Mouse (Mus musculus) left cerebral cortex, adult 9 months (tissue): ENCODE measurements around the gene Tmed9.

Experiments used
- DNase-seq, 2 experiments: peaks; one replicate each; pipeline ENCODE4 v3.0.0; 2022; ENCODE audit warnings: low spot score in 2 of 2

Tmed9 gene

GRCm38 (mm10) chr13:55573432-55573831 lies at the start of gene Tmed9:
Tmed9 (plus strand) TSS chr13:55573732.
- DNase-seq: no peak

DNA sequence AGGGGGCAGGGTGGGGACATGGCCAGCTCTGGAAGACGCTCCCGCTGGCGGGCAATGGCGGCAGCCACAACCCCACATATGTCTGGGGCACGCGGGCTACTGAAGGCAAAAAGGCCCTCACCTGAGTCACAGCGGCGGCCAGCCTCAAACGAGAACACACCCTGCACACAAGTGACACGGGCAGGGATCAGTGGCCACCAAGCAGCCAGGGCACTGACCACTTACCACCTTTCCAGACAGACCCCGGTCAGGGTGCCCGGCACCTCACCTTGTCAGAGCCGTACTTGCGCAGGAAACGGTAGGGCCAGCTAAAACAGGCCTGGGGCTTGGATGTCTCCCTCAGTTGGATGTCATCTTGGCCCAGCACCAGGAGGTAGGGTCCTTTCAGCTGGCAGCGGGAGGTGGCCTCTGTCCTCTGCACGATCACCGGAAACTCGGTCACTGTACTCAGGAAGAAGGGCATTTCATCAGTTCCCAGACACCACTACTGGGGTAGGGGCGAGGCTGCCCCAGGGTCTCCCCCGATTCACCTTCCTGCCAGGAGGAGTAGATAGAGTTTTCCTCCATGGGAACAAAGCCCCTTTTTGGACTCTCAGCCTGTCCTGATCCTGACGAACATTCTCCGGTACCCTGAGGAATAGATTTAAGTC lies 49.5 kb upstream of the Tmed9 start:
- DNase-seq: no peak

DNA sequence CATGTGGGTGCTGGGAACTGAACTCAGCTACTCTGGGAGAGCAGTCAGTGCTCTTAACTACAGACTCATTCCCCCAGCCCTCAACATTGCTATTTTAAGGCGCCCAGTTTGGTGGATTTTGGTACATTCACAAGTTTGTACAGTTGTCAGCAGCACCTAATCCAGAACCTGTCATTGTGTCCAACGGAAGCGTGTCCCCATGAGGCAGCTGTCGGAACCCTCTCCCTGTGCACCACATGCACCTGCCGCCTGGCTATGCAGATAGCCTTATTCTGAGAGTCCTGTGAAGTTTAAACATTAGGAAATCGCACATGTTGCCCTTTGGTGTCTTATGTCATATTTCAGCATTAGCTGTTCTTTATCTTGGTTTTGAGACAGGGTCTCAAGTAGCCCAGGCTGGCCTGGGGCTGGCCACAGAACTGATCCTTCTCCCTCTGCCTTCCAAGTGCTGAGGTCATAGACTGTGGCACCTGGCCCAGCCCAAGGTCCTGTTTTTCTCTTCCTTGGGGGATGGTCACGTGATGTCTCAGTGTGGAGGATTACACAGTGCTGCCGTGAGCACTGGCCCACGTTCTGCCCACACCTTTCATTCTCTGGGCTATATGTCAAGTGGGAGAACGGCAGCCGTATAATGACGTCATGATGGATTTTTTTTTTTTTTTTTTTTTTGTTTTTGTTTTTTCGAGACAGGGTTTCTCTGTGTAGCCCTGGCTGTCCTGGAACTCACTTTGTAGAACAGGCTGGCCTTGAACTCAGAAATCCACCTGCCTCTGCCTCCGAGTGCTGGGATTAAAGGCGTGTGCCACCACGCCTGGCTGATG lies 47.6 kb upstream of the Tmed9 start:
- no peak for DNase-seq

GRCm38 (mm10) chr13:55527212-55527611 lies 46.3 kb upstream of the Tmed9 start:
- no peak for DNase-seq

DNA sequence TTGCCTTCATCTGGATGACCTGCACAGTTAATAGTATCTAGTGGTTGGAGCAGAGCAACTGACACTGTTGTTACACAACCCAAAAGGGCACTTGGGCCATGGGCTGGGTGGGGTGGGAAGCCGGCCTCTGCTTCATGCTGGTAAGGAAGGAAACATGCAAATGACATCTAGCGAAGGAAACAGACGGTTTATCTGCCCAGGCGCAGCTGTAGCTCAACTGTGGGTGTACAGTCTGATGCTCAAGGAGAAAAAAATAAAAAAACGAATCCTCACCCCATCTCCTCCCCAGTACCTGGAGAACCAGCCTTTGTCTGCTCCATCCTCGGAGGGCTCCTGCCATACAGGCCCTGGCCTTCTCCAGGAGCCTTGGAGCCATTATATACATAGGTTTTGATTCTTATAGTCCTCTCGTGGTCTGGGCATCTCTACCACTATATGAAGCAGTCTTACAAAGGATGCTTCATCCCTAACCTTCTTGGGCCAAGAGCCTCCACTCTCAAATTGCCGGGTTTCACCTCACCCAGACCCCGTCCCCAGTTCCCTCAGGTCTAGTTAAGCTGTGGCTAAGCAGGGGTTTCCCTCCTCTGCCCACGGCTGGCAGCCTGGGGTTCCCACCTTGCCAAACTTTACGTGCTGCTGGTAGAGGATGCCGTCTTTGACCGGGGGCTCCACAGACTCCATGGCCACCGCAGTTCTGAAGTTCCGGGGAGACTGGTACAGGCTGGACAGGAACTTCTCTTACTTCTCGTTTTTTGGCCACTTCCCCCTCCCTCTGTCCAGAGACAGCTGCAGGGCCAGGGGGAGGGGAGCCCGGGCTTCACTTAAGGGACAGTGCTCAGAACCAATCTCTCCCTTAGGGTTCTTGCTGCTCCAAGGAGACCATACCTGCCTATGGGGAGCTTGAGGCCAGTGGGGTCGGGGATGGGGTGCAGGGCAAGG lies 45.4 kb upstream of the Tmed9 start:
- no peak for DNase-seq

DNA sequence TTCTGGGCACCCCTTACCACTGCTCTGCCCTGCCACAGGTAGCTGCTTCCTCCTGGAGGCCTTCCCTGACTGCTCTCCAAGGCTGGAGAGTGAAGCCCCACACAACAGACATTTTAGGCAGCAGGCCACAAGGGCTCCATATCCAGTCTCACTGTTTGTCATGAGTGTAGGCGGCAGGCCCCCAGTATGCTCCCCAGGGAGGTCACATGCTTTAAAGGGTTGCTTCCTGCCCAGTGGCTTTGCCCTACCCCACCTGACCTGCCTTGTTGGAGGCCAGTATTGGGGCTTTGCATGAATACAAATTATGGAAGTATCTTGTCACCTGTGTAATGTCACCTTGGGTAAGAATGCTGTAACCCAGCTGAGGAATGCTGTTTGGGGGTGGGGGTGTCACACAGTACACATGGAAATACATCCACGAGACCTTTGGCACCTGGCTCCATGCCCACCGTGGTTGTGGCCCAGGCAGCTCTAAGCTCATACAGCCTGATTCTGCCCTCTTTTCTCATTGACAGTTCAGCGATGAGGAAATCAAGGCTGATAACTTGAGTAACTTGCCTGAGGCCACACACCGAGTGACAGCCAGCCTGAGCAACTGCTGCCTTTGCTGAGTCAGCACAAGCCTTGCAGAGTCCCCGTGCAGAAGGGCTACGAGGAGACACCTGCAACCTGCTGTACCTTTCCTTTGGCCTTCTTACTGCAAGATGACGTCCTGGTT lies 44.2 kb upstream of the Tmed9 start, which contains the start of gene Dok3:
Dok3 (minus strand) TSS at position 99 of the 718 bp plus-strand sequence.
- no peak for DNase-seq

DNA sequence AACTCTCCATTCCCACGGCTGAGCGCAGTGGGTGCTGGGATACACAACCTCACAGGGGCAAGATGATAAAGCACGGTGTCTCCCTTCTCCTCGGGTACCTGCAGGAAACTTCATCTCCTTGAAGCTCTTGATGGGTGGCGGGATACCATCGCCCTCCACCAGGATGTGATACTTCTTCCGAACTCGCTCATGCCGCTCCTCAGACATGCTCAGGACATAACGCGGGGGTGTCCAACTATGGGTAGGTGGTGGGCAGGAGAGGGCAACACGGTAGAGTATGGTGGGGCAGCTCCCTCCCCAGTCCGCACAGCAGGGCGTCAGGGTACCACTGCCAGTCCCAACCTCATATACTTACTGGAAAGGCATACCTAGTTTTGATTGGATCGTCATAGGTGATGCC lies 38.3 kb upstream of the Tmed9 start:
- DNase-seq: no peak

DNA sequence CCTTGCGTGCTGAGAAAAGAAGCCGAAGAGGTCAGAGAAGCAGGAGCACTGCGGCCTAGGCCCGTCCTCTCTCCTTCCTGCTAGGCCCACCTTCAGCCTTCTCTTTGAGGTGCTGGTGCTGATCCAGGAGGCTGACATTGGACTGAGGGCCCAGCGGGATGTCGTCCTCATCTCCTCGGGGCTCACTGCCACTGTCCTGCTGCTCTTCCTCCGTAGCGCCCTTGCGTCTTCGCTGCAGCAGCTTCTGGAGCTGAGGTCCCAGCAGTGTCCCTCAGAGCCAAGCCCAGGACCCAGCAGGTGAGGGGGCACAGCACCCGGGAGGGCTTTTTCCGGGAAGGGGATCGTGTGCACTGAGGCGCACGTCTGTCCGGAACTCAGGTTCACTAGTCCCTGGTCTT lies 37.7 kb upstream of the Tmed9 start:
- DNase-seq: no peak

- DNase-seq: peak; percentile 100
These were observed 37.0 kb upstream of the Tmed9 start, which contains the start of gene Ddx41 for GRCm38 (mm10) chr13:55536194-55537175. Ddx41 (minus strand) TSS chr13:55536658.

DNA sequence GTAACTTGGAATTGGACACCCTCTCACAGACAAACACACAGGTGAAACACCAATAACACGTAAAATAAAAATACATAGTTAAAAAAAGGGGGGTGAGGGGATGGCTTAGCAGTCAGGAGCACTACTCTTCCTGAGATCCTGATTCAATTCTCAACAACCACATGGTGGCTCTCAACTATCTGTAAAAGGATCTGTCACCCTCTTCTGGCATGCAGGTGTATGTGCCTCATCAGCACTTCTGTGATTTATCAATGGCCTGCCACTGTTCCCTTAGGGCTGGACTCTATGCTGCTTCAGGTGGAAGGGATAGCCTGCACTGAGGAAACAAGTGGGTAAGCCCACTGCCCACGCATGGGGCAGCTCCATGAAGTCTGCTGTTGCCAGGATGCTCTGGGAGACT lies 32.6 kb upstream of the Tmed9 start:
- peak in 1 of 2 experiments; percentile 42 for DNase-seq

- no peak for DNase-seq
These were observed 30.6 kb upstream of the Tmed9 start for GRCm38 (mm10) chr13:55542891-55543290.

GRCm38 (mm10) chr13:55543447-55543846 lies 30.1 kb upstream of the Tmed9 start:
- no peak for DNase-seq

- DNase-seq: no peak
These were observed 28.7 kb upstream of the Tmed9 start for GRCm38 (mm10) chr13:55544792-55545191.

DNA sequence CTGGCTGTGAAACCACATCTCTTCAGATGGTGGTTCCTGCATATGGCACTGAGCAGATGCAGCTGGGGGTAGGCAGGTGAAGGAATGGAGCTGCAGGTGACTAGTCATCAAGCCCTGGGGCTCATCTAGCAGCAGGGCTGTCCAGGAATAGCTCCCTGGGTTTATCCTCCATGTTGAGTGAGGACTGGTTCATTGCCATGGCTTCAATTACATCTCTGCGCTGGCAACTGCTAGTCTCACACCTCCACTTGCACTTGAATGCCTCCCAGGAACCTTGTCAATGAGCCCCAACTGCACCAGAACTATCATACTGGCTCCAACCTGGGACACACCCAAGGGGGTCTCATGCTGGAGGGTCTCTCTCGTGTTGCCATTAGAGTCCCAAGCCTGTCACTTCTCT lies 25.6 kb upstream of the Tmed9 start:
- DNase-seq: no peak

GRCm38 (mm10) chr13:55548426-55548825 lies 25.1 kb upstream of the Tmed9 start:
- no peak for DNase-seq

- DNase-seq: no peak
These were observed 24.5 kb upstream of the Tmed9 start for GRCm38 (mm10) chr13:55549061-55549460.

- no peak for DNase-seq
These were observed 17.6 kb upstream of the Tmed9 start for GRCm38 (mm10) chr13:55555921-55556320.

- no peak for DNase-seq
These were observed 16.0 kb upstream of the Tmed9 start for GRCm38 (mm10) chr13:55557499-55557898.

DNA sequence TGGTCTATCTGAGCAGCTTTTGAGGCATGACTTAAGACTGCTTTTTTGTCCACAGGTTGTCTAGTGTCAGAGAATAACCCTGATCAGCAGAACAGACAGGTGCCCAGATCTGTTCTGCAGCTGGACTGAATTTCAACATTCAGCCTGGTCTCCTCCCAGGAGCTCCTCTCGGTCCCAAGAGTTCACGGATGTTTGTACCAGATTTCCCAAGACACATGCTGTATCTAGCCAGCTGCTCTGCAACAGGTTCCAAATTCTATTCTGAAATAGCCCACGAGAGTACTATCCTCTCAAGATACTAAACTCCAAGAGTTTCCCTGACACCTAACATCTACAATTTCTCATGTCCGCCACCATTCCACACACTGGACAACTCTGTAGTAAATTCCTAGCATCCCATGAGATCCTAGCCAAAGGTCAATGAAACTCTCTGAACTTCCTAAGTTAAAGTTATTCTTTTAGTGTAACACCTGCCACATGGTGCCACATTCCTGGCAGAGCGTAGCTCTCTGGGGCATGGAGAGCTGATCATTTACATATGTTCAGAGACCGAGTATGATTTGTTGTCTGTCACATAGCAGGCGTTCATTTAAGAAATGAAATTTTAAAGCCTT lies 10.2 kb upstream of the Tmed9 start:
- no peak for DNase-seq

- no peak for DNase-seq
These were observed 6.5 kb upstream of the Tmed9 start for GRCm38 (mm10) chr13:55567001-55567400.
